Mouse (Mus musculus): ENCODE data around the gene Rftn1.

DNA sequence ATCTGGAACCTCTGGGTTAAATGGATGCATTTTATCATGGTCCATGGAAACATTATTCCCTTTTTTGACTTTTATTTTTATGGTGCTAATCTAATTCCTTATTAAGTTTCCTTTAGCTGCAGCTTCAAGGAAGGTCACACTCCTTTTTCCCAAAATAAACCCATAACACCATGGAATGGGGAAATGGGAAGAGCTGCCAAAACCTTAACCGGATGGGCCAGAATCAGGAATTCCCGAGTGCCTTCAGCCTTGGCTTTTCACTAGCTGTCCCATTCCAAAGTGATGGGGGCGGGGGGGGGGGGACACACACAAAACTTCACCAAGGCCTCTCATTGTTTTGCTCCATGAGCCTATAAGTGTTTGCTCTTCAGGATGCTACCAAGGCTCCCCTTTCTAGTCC, 73.5 kb downstream of the Rftn1 start:
- TF ChIP-seq CTCF (IDR thresholded peaks at IDR 0.05; ENCODE audit: extremely low read depth, insufficient read length, insufficient replicate concordance, low read depth, low read length) (no peak), POLR2A (IDR thresholded peaks at IDR 0.05; ENCODE audit: low read depth, low read length) (no peak)
